Mouse (Mus musculus): Measurements from ENCODE around the gene Smarca2. TPM values are rescaled to one million over a fixed set of nuclear protein-coding genes. Genes with fewer than 3 reads are reported as not detected.

Smarca2 gene
- total and polyA plus RNA-seq, 2 experiments: 23.9 to 79.7 TPM

- H3K4me3 ChIP-seq (ENCODE audit: insufficient read depth, low read depth, low read length): no peak overlapping the region
- no peaks in the 10 kb centered on the region for H3K27me3 ChIP-seq (ENCODE audit: control insufficient read depth, insufficient read depth, low read length)
- no peak overlapping the region for H3K9ac ChIP-seq (ENCODE audit: low read depth, low read length)
- H3K79me2 ChIP-seq (ENCODE audit: control insufficient read depth, insufficient read depth, low read length): peaks cover 7% of the 10 kb centered on the region; the same call in 1 of the 2 replicates
- no peak for DNase-seq (ENCODE audit: extremely low read depth, low read depth, low spot score)
- H3K36me3 ChIP-seq (ENCODE audit: control insufficient read depth, insufficient read depth, low read length): peaks cover 55% of the 10 kb centered on the region
- 91% methylated on average over 4 of the region's 4 CpGs for WGBS
- TF ChIP-seq CTCF (IDR thresholded peaks at IDR 0.05; ENCODE audit: low read depth, low read length) (no peak), POLR2A (IDR thresholded peaks at IDR 0.05; ENCODE audit: extremely low read depth, insufficient read depth, low read length) (no peak)
- H3K4me1 ChIP-seq (ENCODE audit: control insufficient read depth, insufficient read depth, low read length): peaks cover 7% of the 10 kb centered on the region; the same call in 1 of the 2 replicates
- no peak overlapping the region for H3K27ac ChIP-seq (replicated peaks; ENCODE audit: insufficient read depth, low read depth, low read length)
These were observed 39.1 kb downstream of the Smarca2 start for GRCm38 (mm10) chr19:26643936-26644335.

GRCm38 (mm10) chr19:26645016-26645415 lies 40.2 kb downstream of the Smarca2 start:
- no peak overlapping the region for H3K4me3 ChIP-seq (ENCODE audit: insufficient read depth, low read depth, low read length)
- WGBS: 88% methylated on average over 3 of the region's 3 CpGs
- H3K27ac ChIP-seq (replicated peaks; ENCODE audit: insufficient read depth, low read depth, low read length): no peak overlapping the region
- no peaks in the 10 kb centered on the region for H3K27me3 ChIP-seq (ENCODE audit: control insufficient read depth, insufficient read depth, low read length)
- H3K9ac ChIP-seq (ENCODE audit: low read depth, low read length): no peak overlapping the region
- peaks cover 7% of the 10 kb centered on the region; the same call in 1 of the 2 replicates for H3K79me2 ChIP-seq (ENCODE audit: control insufficient read depth, insufficient read depth, low read length)
- H3K36me3 ChIP-seq (ENCODE audit: control insufficient read depth, insufficient read depth, low read length): peaks cover 62% of the 10 kb centered on the region
- H3K4me1 ChIP-seq (ENCODE audit: control insufficient read depth, insufficient read depth, low read length): peaks cover 7% of the 10 kb centered on the region; the same call in 1 of the 2 replicates
- no peak for DNase-seq (ENCODE audit: extremely low read depth, low read depth, low spot score)
- TF ChIP-seq POLR2A (IDR thresholded peaks at IDR 0.05; ENCODE audit: extremely low read depth, insufficient read depth, low read length) (no peak), CTCF (IDR thresholded peaks at IDR 0.05; ENCODE audit: low read depth, low read length) (no peak)

GRCm38 (mm10) chr19:26646128-26646527 lies 41.3 kb downstream of the Smarca2 start:
- Histone ChIP-seq H3K27me3 (ENCODE audit: control insufficient read depth, insufficient read depth, low read length) (no peaks in the 10 kb centered on the region), H3K79me2 (ENCODE audit: control insufficient read depth, insufficient read depth, low read length) (peaks cover 7% of the 10 kb centered on the region; the same call in 1 of the 2 replicates), H3K4me1 (ENCODE audit: control insufficient read depth, insufficient read depth, low read length) (peaks cover 7% of the 10 kb centered on the region; the same call in 1 of the 2 replicates), H3K27ac (replicated peaks; ENCODE audit: insufficient read depth, low read depth, low read length) (no peak overlapping the region), H3K9ac (ENCODE audit: low read depth, low read length) (no peak overlapping the region), H3K36me3 (ENCODE audit: control insufficient read depth, insufficient read depth, low read length) (peaks cover 66% of the 10 kb centered on the region), H3K4me3 (ENCODE audit: insufficient read depth, low read depth, low read length) (no peak overlapping the region)
- 57% methylated on average over 2 of the region's 2 CpGs for WGBS
- TF ChIP-seq CTCF (IDR thresholded peaks at IDR 0.05; ENCODE audit: low read depth, low read length): no peak
- no peak for TF ChIP-seq POLR2A (IDR thresholded peaks at IDR 0.05; ENCODE audit: extremely low read depth, insufficient read depth, low read length)
- no peak for DNase-seq (ENCODE audit: extremely low read depth, low read depth, low spot score)

GRCm38 (mm10) chr19:26650585-26651273 lies 45.9 kb downstream of the Smarca2 start:
- H3K4me1 ChIP-seq (ENCODE audit: control insufficient read depth, insufficient read depth, low read length): no peaks in the 10 kb centered on the region
- TF ChIP-seq POLR2A (IDR thresholded peaks at IDR 0.05; ENCODE audit: extremely low read depth, insufficient read depth, low read length) (no peak), CTCF (IDR thresholded peaks at IDR 0.05; ENCODE audit: low read depth, low read length) (no peak)
- peaks cover 3% of the 10 kb centered on the region; the same call in 1 of the 2 replicates for H3K79me2 ChIP-seq (ENCODE audit: control insufficient read depth, insufficient read depth, low read length)
- DNase-seq (ENCODE audit: extremely low read depth, low read depth, low spot score): no peak
- peaks cover 77% of the 10 kb centered on the region for H3K36me3 ChIP-seq (ENCODE audit: control insufficient read depth, insufficient read depth, low read length)
- WGBS: 91% methylated on average over 7 of the region's 7 CpGs
- no peak overlapping the region for H3K9ac ChIP-seq (ENCODE audit: low read depth, low read length)
- H3K27me3 ChIP-seq (ENCODE audit: control insufficient read depth, insufficient read depth, low read length): no peaks in the 10 kb centered on the region
- no peak overlapping the region for H3K27ac ChIP-seq (replicated peaks; ENCODE audit: insufficient read depth, low read depth, low read length)
- H3K4me3 ChIP-seq (ENCODE audit: insufficient read depth, low read depth, low read length): no peak overlapping the region

GRCm38 (mm10) chr19:26658324-26658723 lies 53.5 kb downstream of the Smarca2 start:
- DNase-seq (ENCODE audit: extremely low read depth, low read depth, low spot score): peak; percentile 94
- Histone ChIP-seq H3K4me1 (ENCODE audit: control insufficient read depth, insufficient read depth, low read length) (peaks cover 12% of the 10 kb centered on the region), H3K79me2 (ENCODE audit: control insufficient read depth, insufficient read depth, low read length) (peaks cover 8% of the 10 kb centered on the region; the same call in 1 of the 2 replicates), H3K27ac (replicated peaks; ENCODE audit: insufficient read depth, low read depth, low read length) (peak overlapping the region; percentile 24), H3K27me3 (ENCODE audit: control insufficient read depth, insufficient read depth, low read length) (no peaks in the 10 kb centered on the region), H3K4me3 (ENCODE audit: insufficient read depth, low read depth, low read length) (no peak overlapping the region), H3K36me3 (ENCODE audit: control insufficient read depth, insufficient read depth, low read length) (peaks cover 48% of the 10 kb centered on the region), H3K9ac (ENCODE audit: low read depth, low read length) (no peak overlapping the region)
- 33% methylated on average over 7 of the region's 7 CpGs for whole genome bisulfite sequencing
- TF ChIP-seq CTCF (IDR thresholded peaks at IDR 0.05; ENCODE audit: low read depth, low read length) (no peak), POLR2A (IDR thresholded peaks at IDR 0.05; ENCODE audit: extremely low read depth, insufficient read depth, low read length) (no peak)

- 93% methylated on average over 5 of the region's 5 CpGs for WGBS
- Histone ChIP-seq H3K79me2 (ENCODE audit: control insufficient read depth, insufficient read depth, low read length) (peaks cover 8% of the 10 kb centered on the region; the same call in 1 of the 2 replicates), H3K27ac (replicated peaks; ENCODE audit: insufficient read depth, low read depth, low read length) (no peak overlapping the region), H3K9ac (ENCODE audit: low read depth, low read length) (no peak overlapping the region), H3K4me3 (ENCODE audit: insufficient read depth, low read depth, low read length) (no peak overlapping the region), H3K36me3 (ENCODE audit: control insufficient read depth, insufficient read depth, low read length) (peaks cover 47% of the 10 kb centered on the region), H3K27me3 (ENCODE audit: control insufficient read depth, insufficient read depth, low read length) (no peaks in the 10 kb centered on the region), H3K4me1 (ENCODE audit: control insufficient read depth, insufficient read depth, low read length) (peaks cover 12% of the 10 kb centered on the region)
- DNase-seq (ENCODE audit: extremely low read depth, low read depth, low spot score): no peak
- TF ChIP-seq POLR2A (IDR thresholded peaks at IDR 0.05; ENCODE audit: extremely low read depth, insufficient read depth, low read length): no peak
- TF ChIP-seq CTCF (IDR thresholded peaks at IDR 0.05; ENCODE audit: low read depth, low read length): no peak
These were observed 55.1 kb downstream of the Smarca2 start for GRCm38 (mm10) chr19:26659976-26660375.
